34 mouse cellular contexts compared by ENCODE assay signal in genomic region chr9:44474327-44474726, GRCm38 (mm10). TPM values are rescaled to one million over a fixed set of nuclear protein-coding genes. Genes with fewer than 3 reads are reported as not detected.
A peak's percentile ranks its signal among the peaks of the same experiment; 100 is the strongest.
DNase-seq lines count a peak whose midpoint lies in the region.
"Had no signal": no experiment of that assay in that cellular context is flagged by ENCODE, and none has a peak within 500 bp of the region (broad histone marks: within the 10 kb centered on the region; RNA-seq: fewer than 3 reads in every experiment).

No protein-coding gene starts in this region.

- H3K27ac ChIP-seq in heart, embryonic 10.5 days: no peak overlapping the region
- H3K27ac ChIP-seq: embryonic facial prominence, embryonic 13.5 days; hindbrain, embryonic 15.5 days; intestine, embryonic 15.5 days; layer of hippocampus, adult 2 months; midbrain, embryonic 15.5 days; neural tube, embryonic 12.5 days had no signal

- H3K4me3 ChIP-seq in heart, embryonic 10.5 days: no peak overlapping the region
- H3K4me3 ChIP-seq: embryonic facial prominence, embryonic 13.5 days; hindbrain, embryonic 15.5 days; intestine, embryonic 15.5 days; layer of hippocampus, adult 2 months; midbrain, embryonic 15.5 days; neural tube, embryonic 12.5 days had no signal

- H3K27me3 ChIP-seq in heart, embryonic 10.5 days (ENCODE audit: insufficient read depth, poor library complexity, severe bottlenecking): 0 out of 2 replicates have a peak, but pooled peaks cover 3% of the 10 kb centered on the region
- H3K27me3 ChIP-seq: embryonic facial prominence, embryonic 13.5 days; hindbrain, embryonic 15.5 days; intestine, embryonic 15.5 days; midbrain, embryonic 15.5 days had no signal

- H3K36me3 ChIP-seq in heart, embryonic 10.5 days: no peaks in the 10 kb centered on the region
- H3K36me3 ChIP-seq: embryonic facial prominence, embryonic 13.5 days; hindbrain, embryonic 15.5 days; intestine, embryonic 15.5 days; midbrain, embryonic 15.5 days; neural tube, embryonic 12.5 days had no signal

- intact Hi-C loops in gastrocnemius, postnatal 14 days (cut with DNase I; ENCODE audit: low total_unique reads): loop anchor here (5.0 kb wide), 1 partner anchor 33 kb away; no protein-coding TSS in a partner anchor

- DNase-seq in heart, adult 18-20 months: peak; percentile 82 to 88
- DNase-seq in heart, embryonic 10.5 days (ENCODE audit: low spot score): no peak
- DNase-seq in cerebellum, adult 9-10 months: peak; percentile 42
- DNase-seq in cerebellum, adult 9-11 months: peak; percentile 50
- peak; percentile 83 for DNase-seq in gastrocnemius, postnatal 14 days
- no peak for DNase-seq in urinary bladder, postnatal 4 days (ENCODE audit: low spot score in 2 of 2)
- DNase-seq in urinary bladder, postnatal 14 days (ENCODE audit: low spot score): no peak
- DNase-seq: adrenal gland, adult 2 months; embryo, embryonic 11 days; kidney, adult 8-10 months; kidney, postnatal 14 days; lung, postnatal 4 days; right cerebral cortex, postnatal 14 days; thymus, postnatal 14 days had no signal

- H3K4me1 ChIP-seq in heart, embryonic 10.5 days: peaks cover 18% of the 10 kb centered on the region

- no peaks in the 10 kb centered on the region for H3K9me3 ChIP-seq in heart, embryonic 10.5 days
- H3K9me3 ChIP-seq: embryonic facial prominence, embryonic 13.5 days; hindbrain, embryonic 15.5 days; intestine, embryonic 15.5 days; midbrain, embryonic 15.5 days; neural tube, embryonic 12.5 days had no signal

- 39% methylated on average over 1 of the region's 1 CpGs for WGBS in heart, embryonic 10.5 days

RNA-seq across cellular contexts. Expression of gene Bcl9l, which starts 8.3 kb away (rescaled TPM):
- total RNA-seq in heart, adult 18-20 months (2021): 10 to 100 TPM; 36.2 to 41.7 TPM
- polyA plus RNA-seq in heart, embryonic 10.5 days (2016; fragmentation: Nextera tagmentation; extraction: Ambion mirVana): 7.6 and 9.6 TPM in 2 replicates
- total RNA-seq in gastrocnemius, postnatal 14 days (2021): 10 to 100 TPM; 38.9 to 44.2 TPM

RNA-seq across cellular contexts. Expression of gene Upk2, which starts 19.6 kb away (rescaled TPM):
- not detected for total RNA-seq in heart, adult 18-20 months (2021)
- 0.26 TPM in 1 of 2 replicates, not detected in the other for polyA plus RNA-seq in heart, embryonic 10.5 days (2016; fragmentation: Nextera tagmentation; extraction: Ambion mirVana)
- under 1 TPM; 0.35 to 0.78 TPM for total RNA-seq in gastrocnemius, postnatal 14 days (2021)
- total RNA-seq: adrenal gland, adult 2 months; adrenal gland, postnatal 4 days; hematopoietic stem cell, adult 5-6 weeks; layer of hippocampus, adult 2 months; layer of hippocampus, postnatal 25 days; left cerebral cortex, postnatal 10 days; liver, adult 2 months; megakaryocyte-erythroid progenitor cell, adult 5-6 weeks; MEL had no signal
- polyA plus RNA-seq: adrenal gland, adult 2 months; forebrain, embryonic 14.5 days; heart, embryonic 14.5 days; hindbrain, embryonic 15.5 days; liver, adult 2 months; liver, embryonic 16.5 days; midbrain, embryonic 15.5 days; spleen, adult 2 months had no signal

RNA-seq across cellular contexts. Expression of gene Foxr1, which starts 33.4 kb away (rescaled TPM):
- not detected for total RNA-seq in heart, adult 18-20 months (2021)
- polyA plus RNA-seq in heart, embryonic 10.5 days (2016; fragmentation: Nextera tagmentation; extraction: Ambion mirVana): not detected in 2 replicates
- total RNA-seq in gastrocnemius, postnatal 14 days (2021): not detected
- total RNA-seq: adrenal gland, adult 2 months; adrenal gland, postnatal 4 days; hematopoietic stem cell, adult 5-6 weeks; layer of hippocampus, adult 2 months; layer of hippocampus, postnatal 25 days; left cerebral cortex, postnatal 10 days; liver, adult 2 months; megakaryocyte-erythroid progenitor cell, adult 5-6 weeks had no signal
- polyA plus RNA-seq: adrenal gland, adult 2 months; C2C12; embryonic facial prominence, embryonic 13.5 days; forebrain, embryonic 14.5 days; heart, embryonic 14.5 days; hindbrain, embryonic 15.5 days; intestine, embryonic 15.5 days; limb, embryonic 11.5 days; liver, adult 2 months; liver, embryonic 16.5 days; lung, embryonic 16.5 days; midbrain, embryonic 15.5 days; neural tube, embryonic 12.5 days had no signal

RNA-seq across cellular contexts. Expression of gene Ccdc84, which starts 56.0 kb away (rescaled TPM):
- 1 to 10 TPM; 5.0 to 6.0 TPM for total RNA-seq in heart, adult 18-20 months (2021)
- 21.9 and 28.0 TPM in 2 replicates for polyA plus RNA-seq in heart, embryonic 10.5 days (2016; fragmentation: Nextera tagmentation; extraction: Ambion mirVana)
- total RNA-seq in gastrocnemius, postnatal 14 days (2021): 1 to 10 TPM; 4.4 to 5.6 TPM

Comparison
In these comparisons a context has a peak if more than half of its experiments do, and no peak if none do; other contexts are left out.
1. DNase-seq: peak in heart, adult 18-20 months (2 of 2), cerebellum, adult 9-10 months (single experiment), cerebellum, adult 9-11 months (single experiment) and gastrocnemius, postnatal 14 days (single experiment); none in heart, embryonic 10.5 days (single experiment), urinary bladder, postnatal 4 days (0 of 2) and urinary bladder, postnatal 14 days (single experiment).